Mouse (Mus musculus): ENCODE data around the gene Safb2.

Safb2 gene

DNA sequence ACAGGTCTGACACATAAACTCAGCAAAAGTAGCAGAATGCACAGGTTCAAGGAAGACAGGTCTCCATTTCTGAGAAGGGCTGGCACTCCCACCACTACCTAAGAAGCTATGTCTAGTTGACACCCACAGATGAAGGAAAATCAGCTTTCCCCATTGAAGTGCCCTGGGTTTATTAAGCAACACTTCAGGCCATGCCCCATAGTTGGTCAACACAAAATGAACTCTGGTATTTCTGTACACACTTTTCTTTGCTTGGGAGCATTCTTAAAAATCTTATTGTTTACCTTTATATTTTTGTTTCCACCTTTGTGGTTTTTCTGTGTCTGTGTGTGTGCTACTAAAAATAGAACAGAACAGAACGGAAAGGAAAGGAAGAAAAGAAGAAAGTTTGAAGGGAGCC is 24.3 kb downstream of the Safb2 start:
- no peak for DNase-seq (ENCODE audit: low read depth)

GRCm38 (mm10) chr17:56559386-56559785 is 25.0 kb downstream of the Safb2 start:
- DNase-seq (ENCODE audit: low read depth), result no peak

- DNase-seq (ENCODE audit: low read depth), result peak; percentile 68
Measured at GRCm38 (mm10) chr17:56558448-56558847, 25.9 kb downstream of the Safb2 start.

DNA sequence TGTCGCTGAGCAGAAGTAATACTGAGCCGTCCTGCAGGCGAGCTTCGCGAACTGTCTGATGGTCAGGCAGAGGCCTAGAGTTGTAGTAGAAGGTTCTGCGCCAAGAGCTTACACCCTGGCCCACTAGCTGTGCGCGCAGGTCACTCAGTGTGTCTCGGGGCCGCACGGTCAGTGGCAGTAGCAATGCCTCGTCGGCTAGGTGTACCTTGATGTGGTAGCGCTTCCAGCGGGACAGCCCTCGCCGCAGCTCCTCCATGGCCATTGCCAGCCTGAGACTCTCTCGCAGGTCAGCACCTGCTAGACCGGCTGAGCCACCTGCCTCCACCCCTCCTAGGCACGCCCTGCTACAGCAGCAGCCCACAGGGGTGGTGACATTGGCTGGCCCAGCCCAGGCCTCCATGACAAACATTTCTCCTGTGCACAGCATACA is 30.2 kb downstream of the Safb2 start, which contains the start of gene Gm20219:
Gene Gm20219 (minus strand): TSS at position 266 of the 430 bp plus-strand sequence.
- no peak for DNase-seq (ENCODE audit: low read depth)

DNA sequence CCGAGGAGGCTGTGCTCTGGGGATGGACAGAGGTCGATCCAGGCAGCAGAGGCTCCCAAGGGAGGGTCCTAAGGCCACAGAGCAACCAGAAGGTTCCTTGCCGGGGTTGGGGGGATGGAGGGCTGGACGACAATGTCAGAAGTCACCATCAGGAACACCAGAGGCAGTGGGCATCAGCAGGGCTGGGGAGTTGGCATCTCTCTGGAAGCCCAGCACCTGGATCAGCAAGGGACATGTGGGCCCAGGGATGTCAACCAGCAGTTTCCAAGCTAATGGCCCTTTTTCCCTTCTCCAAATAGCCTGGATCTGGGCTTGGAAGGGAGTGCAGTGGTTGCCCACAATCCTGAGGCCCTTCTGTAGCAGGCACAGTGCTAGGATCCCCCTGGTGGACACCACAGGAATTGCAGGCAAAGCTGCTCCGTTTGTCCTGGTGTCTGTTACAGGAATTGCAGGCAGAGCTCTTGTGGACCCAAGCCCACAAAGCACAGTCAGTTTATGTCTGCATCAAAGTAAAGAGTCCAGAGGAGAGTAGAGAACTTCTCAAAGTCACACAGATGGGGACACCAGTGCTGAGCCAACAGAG is 31.5 kb downstream of the Safb2 start:
- peak; percentile 53 for DNase-seq (ENCODE audit: low read depth)

DNA sequence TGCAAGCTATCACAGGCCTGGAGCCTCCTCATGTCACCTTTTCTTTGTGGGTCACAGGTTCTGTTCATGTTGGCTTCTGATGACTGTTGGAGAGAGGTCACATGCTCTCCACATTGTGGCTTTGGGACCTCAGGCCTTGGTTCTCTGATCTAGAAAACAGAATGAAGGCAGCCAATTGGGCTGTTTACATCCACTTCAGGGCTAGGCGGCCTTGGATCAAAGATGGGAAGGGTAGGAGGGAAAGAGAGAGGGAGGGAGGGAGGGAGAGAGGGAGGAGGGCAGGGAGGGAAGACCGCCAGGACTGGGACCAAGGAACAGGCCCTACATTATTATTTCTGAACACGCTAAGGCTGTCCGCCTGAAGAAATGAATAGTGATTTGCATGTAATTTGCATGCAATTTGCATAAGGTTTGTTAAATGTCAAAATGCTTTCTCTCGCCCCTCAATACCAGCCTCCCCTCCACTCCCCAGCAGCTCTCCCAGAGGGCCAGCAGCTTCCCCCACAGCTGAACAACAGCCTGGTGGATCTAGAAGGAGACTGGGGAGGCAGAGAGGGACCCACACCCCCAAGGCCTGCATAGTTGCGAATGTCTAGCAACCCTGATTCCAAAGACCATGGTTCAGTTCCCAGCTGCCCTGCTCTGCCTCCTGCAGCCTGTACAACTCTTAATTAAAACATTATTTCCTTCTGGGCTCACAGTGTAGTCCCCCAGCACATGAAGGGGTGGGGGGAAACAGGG is 32.4 kb downstream of the Safb2 start:
- DNase-seq (ENCODE audit: low read depth), result no peak

GRCm38 (mm10) chr17:56550784-56551475 is 33.5 kb downstream of the Safb2 start:
- no peak for DNase-seq (ENCODE audit: low read depth)

- DNase-seq (ENCODE audit: low read depth), result no peak
Measured at GRCm38 (mm10) chr17:56548605-56549105, 35.7 kb downstream of the Safb2 start.

DNA sequence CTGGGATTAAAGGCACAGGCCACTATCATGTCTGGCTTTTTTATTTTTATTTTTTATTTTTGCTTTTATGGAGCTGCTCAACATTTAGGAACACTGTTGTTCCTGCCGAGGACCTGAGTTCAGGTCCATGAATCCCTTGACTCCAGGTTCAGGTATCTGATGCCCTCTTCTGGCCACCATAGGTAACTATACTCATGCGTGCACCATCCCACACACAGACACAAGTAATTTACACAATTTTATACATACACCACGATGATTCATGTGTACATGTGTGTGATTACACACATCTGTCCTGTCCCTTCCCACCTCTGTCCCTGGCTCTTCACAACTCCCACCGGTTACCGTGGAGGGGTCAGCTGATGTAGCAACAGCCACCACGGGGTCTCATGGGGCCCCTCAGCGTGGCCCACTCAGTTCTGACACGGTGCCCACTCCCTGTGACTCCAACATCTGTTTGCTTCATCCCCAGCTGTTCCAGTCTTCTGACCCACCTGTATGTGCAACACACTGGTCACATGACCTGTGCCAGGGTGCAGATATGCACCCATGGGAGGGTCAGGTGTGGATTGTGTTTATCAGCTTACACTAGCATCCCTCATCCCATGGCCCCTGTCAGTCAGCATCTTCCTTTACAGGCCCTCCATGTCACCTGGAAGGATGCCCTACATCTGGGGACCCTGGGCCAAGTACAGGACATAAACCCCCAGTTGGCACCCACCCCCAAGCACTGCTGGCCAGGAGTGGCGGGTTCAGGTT is 36.4 kb downstream of the Safb2 start:
- no peak for DNase-seq (ENCODE audit: low read depth)

DNA sequence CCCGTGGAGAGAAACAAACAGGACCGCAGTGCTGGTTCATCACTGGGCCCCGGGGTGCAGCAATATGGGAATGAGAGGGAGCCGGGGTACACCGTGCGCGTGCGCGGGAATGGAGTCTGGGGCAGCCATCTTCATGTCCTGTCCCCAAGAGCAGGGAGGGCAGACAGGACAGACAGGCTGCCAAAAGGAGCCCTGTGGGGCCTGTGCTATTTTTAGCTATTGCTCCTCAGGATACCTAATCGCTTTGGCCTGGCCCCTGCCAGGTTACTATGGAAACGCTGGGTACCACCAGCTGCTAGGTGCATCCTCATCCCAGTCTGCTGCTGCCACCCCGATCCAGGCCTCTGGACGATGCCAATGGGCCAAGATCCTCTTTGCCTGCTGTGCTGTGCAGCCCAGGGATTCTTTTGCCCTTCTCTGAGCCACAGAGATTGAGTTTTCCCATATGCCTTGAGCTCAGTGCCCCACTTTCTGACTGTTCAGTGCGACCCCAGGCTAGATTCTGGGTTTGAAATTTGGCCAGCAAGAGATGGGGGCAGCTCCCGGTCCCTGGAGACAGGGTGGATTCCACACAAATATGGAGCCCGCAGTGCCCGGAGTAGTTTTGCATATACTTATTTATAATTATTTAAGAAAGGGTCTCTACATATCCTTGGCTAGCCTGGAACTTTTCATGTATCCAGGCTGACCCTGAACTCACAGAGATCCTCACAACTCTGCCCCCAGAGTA is 37.1 kb downstream of the Safb2 start:
- DNase-seq (ENCODE audit: low read depth), result no peak

DNA sequence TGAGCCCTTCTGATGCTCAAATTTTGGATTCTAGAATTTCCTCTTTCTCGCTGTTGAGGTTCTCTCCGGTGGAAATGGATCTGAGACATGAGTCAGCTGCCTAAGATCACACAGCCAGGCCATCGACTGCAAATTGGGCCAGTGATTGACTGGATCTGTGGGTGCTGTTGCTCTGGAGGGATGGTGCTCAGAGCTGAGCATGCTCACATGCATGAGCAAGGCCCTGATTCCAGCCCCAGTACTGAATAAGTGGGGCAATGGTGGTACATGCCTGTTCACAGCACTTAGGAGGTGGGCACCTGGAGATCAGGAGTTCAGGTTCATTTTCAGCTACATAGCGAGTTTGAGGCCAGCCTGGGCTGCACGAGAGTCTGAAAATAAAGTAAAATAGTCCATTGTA is 37.8 kb downstream of the Safb2 start:
- DNase-seq (ENCODE audit: low read depth), result no peak

- DNase-seq (ENCODE audit: low read depth), result no peak
Measured at GRCm38 (mm10) chr17:56545945-56546344, 38.4 kb downstream of the Safb2 start.

DNA sequence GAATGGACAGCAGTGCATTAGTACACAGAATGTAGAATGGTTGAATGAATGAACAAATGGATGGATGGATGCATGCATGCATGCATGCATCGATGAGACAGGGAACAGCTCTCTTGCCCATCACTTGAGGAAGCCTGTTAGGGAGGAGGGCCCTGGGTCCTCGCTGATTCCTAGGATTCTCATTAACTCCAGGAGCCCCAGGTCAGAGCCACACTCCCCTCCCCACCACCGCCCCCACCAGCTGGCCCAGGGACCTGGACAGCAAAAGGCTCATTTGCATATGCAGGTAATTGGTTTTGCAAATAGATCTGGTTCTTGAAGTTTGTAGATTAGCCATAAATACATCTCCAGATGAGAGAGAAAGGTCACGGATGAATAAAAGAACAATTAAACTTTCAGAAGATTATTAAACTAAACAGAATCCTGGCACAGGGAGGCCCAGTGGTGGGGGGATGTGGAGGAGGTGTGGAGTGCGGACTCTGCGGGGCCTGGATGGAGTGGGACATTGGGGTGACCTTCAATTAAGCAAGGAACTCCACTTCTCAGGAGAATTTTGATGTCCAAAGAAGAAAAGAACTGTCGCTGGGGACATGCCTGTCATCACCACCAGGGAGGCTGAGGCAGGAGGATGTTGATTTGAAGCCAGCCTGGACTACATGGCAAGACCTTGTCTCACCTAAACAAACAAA is 39.5 kb downstream of the Safb2 start:
- DNase-seq (ENCODE audit: low read depth), result no peak

GRCm38 (mm10) chr17:56543684-56544224 is 40.6 kb downstream of the Safb2 start:
- no peak for DNase-seq (ENCODE audit: low read depth)

- DNase-seq (ENCODE audit: low read depth), result no peak
Measured at GRCm38 (mm10) chr17:56542736-56543135, 41.6 kb downstream of the Safb2 start.

GRCm38 (mm10) chr17:56540562-56540975 is 43.8 kb downstream of the Safb2 start:
- no peak for DNase-seq (ENCODE audit: low read depth)

DNA sequence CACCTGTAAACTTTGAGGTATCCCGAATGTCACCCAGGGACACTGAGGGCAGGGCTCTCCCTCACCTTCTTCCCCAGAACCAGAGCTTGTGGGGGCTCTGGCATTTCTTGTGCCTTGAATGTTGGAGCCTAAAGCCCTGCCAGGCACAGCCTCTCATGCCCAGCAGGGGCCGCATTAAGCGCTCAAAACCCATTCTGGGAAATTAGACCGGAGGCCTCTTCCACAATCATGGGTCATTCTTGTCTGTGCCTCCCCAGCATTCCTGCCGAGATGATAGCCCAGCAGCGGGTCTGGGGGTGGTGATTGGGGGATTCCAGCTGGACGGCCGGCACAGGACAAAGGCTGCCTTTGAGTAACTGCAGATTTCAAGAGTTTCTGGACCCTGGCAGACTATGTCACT is 46.5 kb downstream of the Safb2 start:
- DNase-seq (ENCODE audit: low read depth), result no peak

DNA sequence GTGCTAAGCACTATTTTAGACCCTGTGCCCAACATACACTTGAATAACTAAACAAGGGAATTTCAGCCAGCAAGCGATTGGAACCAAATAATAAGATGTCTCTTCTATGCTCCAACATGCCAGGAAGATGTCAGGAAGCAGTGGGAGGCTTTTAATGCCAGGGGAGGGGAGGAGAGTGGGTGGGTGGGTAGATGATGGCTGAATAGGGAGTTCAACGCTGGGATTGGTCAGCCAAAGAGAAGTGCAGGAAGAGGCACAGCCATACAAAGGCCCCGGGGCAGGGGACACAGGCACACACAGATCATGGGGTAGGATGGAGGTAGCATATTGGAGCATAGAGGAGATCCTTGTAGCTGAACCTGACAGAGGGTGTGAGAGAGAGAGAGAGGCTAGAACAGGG is 47.5 kb downstream of the Safb2 start:
- no peak for DNase-seq (ENCODE audit: low read depth)

DNA sequence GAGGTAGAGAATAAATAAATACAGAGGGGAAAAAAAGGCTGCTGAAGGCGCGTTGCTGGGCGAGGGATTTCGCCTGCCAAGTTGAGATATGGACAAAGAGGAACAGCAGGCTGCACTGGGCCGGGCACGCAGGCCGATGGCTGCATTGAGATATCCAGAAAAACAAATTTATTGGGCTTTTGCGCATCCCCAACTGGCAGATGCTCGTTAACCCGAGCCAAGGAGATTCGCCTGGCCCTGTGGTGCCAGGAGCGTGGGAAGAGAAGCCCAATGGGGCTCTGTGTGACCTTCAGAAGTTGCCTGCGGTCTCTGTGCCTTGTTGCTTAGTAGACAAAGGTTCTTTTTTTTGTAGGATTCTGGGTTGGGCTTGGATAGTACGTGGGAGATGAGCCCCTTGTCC is 48.2 kb downstream of the Safb2 start:
- DNase-seq (ENCODE audit: low read depth), result no peak

GRCm38 (mm10) chr17:56524943-56525342 is 59.4 kb downstream of the Safb2 start:
- no peak for DNase-seq (ENCODE audit: low read depth)

DNA sequence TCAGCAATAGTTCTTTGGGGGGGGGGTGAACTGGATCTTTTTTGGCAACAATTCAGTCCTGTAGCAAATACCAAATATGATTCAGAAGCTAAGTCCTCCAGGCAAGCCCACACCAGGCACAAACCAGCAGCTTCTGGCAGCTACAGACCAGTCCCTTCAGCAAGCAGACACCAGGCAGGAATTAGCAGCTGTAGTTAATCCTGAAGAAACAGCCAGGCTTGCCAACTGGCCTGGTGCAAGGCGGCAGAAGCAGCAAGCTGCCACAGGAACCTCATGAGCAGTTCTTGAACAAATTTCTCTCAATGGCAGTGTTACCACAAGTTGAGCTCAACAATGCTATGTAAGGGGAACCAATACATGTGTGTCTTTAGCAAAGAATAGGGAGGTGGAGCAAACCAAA is 61.6 kb downstream of the Safb2 start:
- DNase-seq (ENCODE audit: low read depth), result no peak
